Comparison of ENCODE assay signal across 16 mouse cellular contexts in genomic region chr8:84533341-84533740, GRCm38 (mm10).
"Had no signal": no experiment of that assay in that cellular context is flagged by ENCODE, and none has a peak within 500 bp of the region (broad histone marks: within the 10 kb centered on the region; RNA-seq: fewer than 3 reads in every experiment).

No protein-coding gene starts in this region.

- H3K27ac ChIP-seq: liver, embryonic 14.5 days; lung, embryonic 15.5 days; midbrain, embryonic 13.5 days; midbrain, embryonic 15.5 days; neural tube, embryonic 12.5 days; stomach, embryonic 15.5 days; stomach, postnatal 0 days had no signal

- DNase-seq: lung, adult 2 months; lung, postnatal 14 days; lung, postnatal 36 days; right cerebral cortex, postnatal 14 days; thymus, postnatal 25 days; thymus, postnatal 4 days had no signal

- H3K9me3 ChIP-seq: lung, embryonic 15.5 days; midbrain, embryonic 15.5 days; neural tube, embryonic 12.5 days; stomach, embryonic 15.5 days had no signal

- H3K36me3 ChIP-seq: lung, embryonic 15.5 days; stomach, embryonic 15.5 days had no signal

- H3K4me3 ChIP-seq: lung, embryonic 15.5 days; megakaryocyte, embryonic 14.5 days; midbrain, embryonic 13.5 days; midbrain, embryonic 15.5 days; neural tube, embryonic 12.5 days; stomach, embryonic 15.5 days had no signal

- H3K27me3 ChIP-seq: lung, embryonic 15.5 days; midbrain, embryonic 13.5 days; midbrain, embryonic 15.5 days; neural tube, embryonic 12.5 days; stomach, embryonic 15.5 days had no signal

- H3K4me2 ChIP-seq: lung, embryonic 15.5 days; midbrain, embryonic 11.5 days; midbrain, embryonic 13.5 days; midbrain, embryonic 15.5 days; neural tube, embryonic 12.5 days; stomach, embryonic 15.5 days had no signal

- H3K4me1 ChIP-seq: lung, embryonic 15.5 days; megakaryocyte, embryonic 14.5 days; midbrain, embryonic 13.5 days; midbrain, embryonic 15.5 days; neural tube, embryonic 12.5 days; stomach, embryonic 15.5 days had no signal

- H3K9ac ChIP-seq: liver, embryonic 14.5 days; lung, embryonic 15.5 days; midbrain, embryonic 13.5 days; midbrain, embryonic 15.5 days; neural tube, embryonic 12.5 days; stomach, embryonic 15.5 days had no signal

- ATAC-seq: lung, postnatal 0 days; midbrain, embryonic 13.5 days; midbrain, embryonic 15.5 days had no signal
